Mouse (Mus musculus): ENCODE measurements around the gene Myo16.

GRCm38 (mm10) chr8:10665821-10666283 is 512.1 kb downstream of the Myo16 start:
- no peak for TF ChIP-seq CTCF (IDR thresholded peaks at IDR 0.05; ENCODE audit: low read depth)
- no peak for TF ChIP-seq EP300 (optimal IDR thresholded peaks at IDR 0.05)

Measured in stomach, postnatal 0 days (tissue).